Mouse (Mus musculus) ovary, adult 18-20 months (tissue): ENCODE data around the gene Arfgap3.
"Not testable (repeated sequence)": the region's sequence is repeated elsewhere in the genome, so short reads cannot be mapped to it uniquely, and the experiment has no call there.

Source experiments
- DNase-seq: peaks from one replicate; pipeline ENCODE4 v3.0.0; 2022; ENCODE audit warnings: low spot score, mixed read lengths

Arfgap3 gene

DNA sequence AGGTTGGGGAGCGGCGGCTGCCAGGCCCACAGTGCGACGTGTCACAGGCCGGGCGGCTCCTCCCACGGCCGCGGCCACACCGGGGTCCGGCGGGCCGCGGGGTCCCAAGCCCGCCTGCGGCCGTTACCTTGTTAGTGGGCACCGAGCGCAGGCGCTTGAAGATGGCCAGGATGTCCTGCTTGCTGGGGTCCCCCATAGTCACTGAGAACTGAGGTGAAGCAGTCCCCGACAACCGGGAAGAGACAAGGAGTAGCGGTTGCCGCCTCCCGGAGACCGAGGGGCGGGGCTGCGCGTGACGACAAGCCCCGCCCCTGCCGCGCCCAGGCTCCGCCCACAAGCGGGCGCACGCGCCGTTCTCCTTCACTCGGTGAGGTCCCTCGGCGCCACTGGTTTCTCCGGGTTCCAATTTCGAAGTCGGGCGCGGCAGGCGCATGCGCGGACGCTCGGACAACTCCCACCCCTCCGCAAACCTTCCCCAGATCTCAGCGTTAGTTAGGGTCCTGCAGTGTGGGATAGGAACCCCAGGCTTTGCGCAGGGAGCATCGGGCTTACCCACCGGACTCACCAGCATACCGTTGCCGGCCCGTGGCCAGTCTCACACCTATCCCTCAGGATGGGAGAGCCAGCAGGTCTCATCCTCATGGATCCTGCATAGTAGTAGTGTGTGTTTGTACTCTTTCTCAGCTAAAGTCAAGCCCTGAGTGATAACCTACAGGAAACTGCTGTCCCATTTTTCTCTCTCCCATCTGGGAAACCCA is at the start of gene Arfgap3:
Arfgap3 (minus strand) TSS at position 294 of the 758 bp plus-strand sequence.
- DNase-seq = peak; percentile 88

DNA sequence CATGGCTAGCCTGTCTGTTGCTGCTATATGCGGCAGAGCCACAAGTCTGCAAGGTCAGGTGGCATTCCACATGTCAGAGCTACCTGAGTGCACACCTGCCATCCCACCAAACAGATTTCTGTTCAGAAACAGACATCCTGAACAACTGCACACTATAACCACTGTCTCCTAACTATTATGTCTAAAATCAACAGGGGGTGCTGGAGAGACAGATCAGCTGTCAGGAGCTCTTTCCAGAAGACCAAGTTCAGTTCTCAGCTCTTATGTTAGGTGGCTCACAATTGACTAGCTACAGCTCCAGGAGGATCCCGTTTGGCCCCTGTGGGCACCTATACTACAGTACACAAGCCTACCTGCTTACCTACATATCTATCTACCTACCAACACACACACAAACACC is 42.7 kb upstream of the Arfgap3 start:
- DNase-seq = no peak

DNA sequence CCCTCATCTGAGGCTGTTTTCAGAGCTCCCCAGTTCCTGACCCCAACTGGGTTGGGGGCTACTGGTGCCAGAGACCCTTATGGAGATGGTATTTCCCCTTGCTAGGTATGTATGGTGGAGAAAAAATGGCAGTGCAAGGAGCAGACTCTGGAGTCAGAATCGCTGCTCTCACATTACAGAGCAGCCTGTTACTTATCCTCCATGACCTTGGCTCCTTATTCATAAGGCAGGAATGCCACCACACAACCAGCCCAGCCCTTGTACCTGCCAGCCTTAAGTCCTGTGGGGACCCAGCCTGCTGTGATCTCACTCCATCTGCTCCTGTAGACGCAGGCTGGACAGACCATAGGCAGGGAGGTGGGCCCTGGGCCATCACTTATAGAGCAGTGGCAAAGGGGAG is 37.9 kb upstream of the Arfgap3 start:
- DNase-seq = no peak

DNA sequence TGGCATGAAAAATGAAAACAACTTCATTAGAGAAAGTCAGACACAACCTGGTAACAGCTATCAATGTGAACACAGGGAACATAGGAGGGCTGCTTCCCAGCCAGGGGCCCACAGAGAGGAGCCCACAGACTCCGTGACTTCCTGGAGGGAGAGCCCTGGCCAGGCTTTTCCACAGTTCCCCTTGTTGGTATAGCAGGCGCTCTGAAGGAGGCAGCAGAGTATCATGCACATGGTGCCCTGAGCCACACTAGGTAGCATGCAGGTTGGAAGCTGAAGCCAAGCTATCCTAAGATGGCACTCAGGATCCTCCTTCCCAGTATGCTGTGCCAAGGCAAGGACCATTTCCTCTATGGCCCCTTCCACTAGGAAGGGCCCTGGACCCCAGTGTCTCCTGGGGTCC is 33.6 kb upstream of the Arfgap3 start:
- no peak for DNase-seq

DNA sequence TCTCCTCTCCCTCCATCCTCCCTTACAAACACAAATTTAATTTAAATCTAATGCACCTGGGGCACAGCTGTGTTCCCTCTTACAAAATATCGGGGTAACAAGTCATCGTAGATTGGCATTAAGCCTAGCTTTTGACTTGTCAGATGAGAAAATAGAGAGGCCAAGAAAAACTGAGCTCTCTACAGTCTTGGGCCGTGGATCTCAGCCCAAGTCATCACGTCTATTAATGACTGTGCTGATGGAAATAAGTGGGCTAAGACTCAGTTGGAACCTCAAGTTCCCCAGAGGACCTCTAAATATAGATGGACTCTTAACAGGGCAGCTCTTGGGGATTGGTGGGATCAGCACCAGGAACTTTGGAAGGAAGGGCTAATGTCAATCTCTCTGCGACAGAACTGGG is 33.1 kb upstream of the Arfgap3 start:
- DNase-seq = no peak

DNA sequence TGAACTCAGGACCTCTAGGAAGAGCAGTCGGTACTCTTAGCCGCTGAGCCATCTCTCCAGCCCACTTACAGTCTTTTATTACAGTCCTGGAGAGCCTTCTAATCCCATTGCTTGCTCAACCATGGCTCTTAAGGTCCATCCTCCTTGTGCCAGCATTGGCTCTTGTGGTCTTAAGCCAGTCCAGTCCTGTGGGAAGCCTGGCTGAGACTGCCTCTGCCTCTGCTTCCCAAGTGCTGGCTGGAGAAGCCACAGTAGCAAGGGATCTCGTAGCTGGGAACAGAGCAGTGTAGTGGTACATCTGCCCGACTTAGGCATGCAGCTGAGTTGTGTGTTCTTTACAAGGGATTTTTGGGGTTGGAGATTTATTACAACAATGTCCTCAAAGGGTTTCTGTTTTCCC is 32.4 kb upstream of the Arfgap3 start:
- DNase-seq = no peak

DNA sequence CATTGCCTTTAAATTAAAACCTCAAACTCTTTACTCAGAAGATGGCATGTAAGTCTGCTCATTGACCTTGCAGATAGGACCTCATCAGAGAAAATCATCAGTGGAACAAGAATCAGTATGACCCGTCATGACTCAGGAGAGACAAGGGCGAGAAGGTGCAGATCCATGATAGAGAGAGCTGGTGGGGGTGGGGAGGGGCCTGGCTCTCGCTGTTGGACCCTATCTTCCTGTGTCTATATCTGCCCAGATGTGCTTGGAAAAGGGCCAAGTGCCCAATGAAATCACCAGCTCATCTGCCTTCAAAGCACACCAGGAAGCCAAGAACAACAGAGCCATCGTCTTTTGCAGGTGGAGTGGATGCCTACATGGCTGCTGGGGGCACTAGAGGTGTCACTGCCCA is 27.1 kb upstream of the Arfgap3 start:
- no peak for DNase-seq

DNA sequence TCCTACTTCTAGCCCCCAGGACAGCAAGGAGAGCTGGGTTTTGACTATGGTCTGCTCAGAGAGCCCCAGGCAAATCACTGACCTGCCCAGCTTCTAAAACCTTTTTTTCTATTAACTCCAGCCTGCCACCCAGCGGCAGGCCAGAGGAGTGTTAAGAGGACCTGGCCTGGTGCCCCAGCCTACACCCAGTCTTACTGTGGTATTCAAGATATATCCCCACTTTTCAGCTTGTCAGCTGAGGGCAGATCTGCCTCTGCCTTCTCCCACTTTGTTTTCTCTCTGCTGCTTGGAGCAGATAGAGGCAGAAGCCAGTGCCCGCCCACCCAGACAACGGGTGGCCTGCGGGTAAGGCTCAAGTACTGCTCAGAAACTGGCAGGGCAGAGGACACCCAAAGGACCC is 25.1 kb upstream of the Arfgap3 start:
- DNase-seq = peak; percentile 47

DNA sequence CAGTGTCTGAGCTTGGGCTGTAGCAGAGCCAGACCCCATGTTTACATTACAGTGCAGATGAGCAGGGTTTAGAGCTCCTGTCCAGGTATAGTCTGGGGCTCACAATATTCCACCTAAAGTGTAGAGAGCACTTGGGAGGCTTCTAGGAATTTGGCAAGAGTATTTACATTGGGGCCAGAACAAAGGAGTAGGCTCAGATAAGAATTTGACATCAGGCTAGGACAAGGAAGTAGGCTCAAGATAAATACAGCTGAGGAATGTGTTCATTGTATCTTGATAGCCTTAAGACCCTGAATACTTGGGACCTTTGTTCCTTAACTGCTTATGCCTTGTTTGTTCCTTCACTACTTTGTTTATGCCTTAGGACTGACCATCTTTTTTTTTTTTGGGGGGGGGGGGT is 24.0 kb upstream of the Arfgap3 start:
- DNase-seq = no peak

DNA sequence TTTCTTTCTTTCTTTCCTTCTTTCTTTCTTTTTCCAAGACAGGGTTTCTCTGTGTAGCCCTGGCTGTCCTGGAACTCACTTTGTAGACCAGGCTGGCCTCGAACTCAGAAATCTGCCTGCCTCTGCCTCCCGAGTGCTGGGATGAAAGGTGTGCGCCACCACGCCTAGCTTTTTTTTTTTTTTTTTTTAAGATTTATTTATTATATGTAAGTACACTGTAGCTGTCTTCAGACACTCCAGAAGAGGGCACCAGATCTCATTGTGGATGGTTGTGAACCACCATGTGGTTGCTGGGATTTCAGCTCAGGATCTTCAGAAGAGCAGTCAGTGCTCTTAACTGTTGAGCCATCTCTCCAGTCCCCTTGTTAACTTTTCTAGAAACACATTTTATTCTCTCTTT is 18.7 kb upstream of the Arfgap3 start:
- not testable (repeated sequence) for DNase-seq

DNA sequence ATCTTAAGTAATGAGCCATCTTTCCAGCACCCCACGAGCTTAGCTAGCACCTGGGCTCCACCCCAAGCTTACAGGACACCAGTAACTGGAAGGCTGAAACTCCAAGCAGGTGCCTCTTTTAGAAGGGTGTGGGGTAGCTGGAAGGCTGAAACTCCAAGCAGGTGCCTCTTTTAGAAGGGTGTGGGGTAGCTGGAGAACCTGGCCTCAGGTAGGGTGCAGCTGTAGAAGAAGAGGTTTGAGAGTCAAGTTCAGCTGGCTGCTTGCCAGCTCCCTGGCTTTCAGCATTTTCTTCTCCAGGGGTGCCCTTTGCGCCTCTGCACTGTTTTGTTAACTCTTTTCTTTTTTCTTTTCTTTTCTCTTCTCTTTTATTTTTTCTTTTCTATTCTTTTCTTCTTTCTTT is 18.2 kb upstream of the Arfgap3 start:
- no peak for DNase-seq

DNA sequence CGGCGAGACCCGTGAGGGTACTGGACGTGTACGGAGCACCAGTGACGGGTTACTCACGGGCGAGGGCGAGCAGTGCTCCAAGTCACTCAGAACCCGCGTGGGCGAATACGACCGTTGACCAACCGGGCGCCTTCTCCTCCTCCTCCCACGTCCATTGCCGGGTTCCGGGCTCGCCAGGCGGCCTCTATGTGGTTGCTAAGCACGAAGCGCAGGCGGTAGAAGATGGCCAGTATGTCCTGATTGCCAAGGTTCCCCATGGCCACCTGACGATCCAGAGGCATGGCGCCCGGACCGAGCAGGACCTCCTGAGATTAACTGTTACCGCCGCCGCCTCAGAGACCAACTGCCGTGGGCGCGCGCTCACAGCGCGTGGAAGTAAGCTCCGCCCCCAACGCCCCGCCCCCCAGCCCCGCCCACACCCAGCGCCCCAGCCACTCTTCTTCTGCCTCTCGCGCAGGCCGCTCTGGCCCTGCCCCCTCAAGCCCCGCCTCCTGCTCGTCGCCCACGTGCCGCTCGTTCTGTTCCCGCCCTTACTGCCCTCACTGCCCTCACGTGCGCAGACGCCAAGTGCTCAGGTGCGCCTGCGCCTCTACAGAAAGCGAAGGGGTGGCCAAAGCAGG is 17.0 kb upstream of the Arfgap3 start:
- DNase-seq = peak; percentile 73

DNA sequence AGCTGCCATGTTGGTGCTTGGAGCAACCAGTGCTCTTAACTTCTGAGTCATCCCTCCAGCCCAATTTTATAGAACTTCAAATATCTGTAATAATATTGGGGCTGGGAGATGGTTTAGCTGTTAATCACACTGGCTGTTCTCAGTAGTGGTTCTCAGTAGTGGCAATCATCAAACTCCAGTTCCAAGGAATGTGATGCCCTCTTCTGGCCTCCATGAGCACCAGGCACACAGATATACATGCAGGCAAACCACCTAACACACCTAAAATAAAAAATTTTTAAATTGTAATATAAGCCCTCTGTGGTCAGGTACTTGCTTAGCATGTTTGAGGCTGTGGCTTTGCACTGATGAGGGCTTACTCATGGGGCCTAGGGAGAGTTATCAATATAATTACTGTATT is 15.7 kb upstream of the Arfgap3 start:
- no peak for DNase-seq

DNA sequence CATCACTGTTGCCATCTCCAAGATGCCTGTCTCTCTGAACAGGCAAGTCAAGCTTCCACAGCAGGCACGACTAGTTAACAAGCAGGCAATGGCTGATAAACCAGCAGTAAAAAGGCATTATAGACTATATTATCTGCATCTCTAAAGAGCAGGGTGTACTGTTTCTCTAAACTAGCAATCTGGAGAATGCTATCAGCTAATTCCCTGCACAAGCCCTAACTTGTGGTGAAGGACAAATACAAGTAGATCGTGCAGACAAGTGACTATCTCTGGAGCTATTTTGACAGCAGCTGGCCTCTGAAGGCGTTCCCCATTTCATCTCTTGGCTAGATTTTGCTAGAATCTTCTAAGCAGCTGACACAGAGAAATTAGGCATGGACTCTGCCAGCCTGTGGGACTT is 14.1 kb upstream of the Arfgap3 start:
- DNase-seq = no peak

DNA sequence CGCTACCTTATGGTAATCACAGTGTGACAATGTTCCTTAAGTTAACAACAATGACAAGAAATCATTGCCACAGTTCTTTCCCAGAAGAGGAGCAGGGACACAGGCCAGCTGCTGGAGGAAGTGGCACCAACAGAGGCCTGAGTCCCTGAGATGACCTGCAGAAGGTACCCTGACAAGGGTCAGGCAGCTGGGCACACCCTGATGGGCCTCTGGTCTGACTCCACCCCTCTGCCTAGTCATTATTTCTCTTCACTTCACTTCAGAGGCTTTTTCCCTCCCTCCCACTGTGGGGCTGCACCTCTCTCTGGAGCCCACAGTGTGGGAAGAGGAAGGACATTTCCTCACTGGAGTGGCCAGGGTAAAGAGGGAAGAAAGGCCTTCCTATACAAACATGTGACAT is 12.8 kb upstream of the Arfgap3 start:
- DNase-seq = not testable (repeated sequence)

DNA sequence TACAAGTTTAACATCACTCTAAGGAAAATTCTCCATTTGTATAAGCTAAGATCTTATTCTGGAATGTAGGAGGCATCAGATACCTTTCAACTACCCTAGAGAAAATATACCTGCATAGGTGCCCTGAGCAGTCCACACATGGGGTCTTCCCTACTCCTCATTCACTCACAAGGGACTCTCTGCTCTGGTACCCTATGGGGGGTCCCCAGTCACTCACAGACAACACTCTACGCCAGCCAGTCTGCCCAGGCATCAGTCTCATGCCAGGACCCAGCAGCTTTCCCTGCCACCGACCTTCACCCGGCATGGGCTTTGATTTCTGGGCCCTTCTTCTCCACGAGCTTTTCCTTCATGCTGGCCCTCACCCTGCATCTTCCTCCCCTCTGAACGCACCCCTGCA is 10.9 kb upstream of the Arfgap3 start:
- DNase-seq = not testable (repeated sequence)

DNA sequence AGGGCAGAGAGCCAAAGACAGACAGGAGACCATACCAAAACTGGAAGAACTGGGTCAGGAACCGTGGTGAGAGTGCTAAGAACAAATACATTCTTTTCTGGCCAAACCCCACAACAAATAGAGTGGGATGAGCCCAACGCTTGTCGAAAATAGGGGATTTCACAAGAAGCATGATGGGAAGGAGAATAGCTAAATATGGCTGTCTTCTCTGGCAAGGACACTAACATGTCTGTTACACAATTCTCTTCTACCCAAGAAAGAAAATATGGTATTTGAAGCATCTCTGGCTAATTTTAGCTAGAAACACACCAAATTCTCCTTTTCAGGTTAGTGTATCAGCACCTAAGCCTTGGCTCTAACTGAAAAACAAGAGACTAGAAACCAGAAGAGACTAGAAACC is 10.1 kb upstream of the Arfgap3 start:
- no peak for DNase-seq

DNA sequence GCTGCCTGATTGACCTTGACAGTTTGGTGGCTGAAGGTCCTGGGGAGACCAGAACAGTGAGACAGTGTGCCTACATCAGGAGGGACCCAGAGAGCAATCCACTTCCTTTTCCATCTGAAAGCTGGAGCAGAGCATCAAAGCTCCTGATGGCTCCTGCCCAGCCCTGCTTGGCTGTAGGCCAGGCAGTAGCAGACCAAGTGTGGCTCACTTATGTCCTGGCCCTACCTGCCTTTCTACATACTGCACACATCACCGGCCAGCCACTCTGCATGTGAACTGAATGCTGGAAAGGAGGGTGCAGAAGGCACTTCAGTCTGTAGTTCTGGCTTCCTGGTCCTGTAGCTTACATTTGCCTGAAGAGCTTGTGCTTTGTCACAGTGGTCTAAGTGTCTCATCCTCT is 8.4 kb upstream of the Arfgap3 start:
- DNase-seq = no peak

DNA sequence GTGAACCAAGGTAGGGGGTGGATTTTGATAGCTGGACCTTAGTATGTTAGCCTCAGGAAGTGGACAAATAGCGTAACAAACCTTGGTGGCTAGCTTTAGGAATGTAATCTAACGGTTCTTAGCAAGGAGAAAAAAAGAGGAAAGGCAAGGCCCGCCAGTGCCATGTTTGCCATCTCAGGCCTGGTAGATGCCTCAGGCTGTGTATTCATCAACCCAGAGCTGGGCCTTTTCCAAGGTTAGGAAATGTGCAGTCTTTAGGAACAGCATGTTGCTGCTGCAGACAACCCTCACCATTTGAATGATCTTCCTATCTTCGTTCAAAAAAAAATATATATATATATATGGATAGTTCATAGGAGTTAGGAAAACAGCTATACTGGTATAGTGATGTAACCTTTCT is 1.5 kb upstream of the Arfgap3 start:
- DNase-seq = no peak

DNA sequence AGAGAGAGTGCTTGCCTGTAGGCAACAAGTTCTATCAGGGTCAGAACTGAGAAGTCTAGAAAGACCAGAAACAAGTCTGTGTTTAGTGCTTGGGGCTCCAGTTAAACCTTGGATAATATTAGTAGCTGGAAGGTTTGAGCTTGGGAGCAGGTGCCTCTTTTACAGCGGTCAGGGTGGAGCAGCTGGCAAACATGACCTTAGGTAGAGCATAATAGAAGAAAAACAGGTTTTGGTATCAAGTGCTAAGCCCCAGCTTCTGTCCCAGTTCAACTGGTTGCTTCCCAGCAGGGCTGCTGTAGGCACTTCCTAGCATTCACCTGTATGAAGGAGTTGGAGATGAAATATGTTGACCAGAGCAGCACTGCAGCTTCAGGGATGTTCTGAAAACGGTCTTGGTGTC is 812 bp upstream of the Arfgap3 start:
- no peak for DNase-seq

DNA sequence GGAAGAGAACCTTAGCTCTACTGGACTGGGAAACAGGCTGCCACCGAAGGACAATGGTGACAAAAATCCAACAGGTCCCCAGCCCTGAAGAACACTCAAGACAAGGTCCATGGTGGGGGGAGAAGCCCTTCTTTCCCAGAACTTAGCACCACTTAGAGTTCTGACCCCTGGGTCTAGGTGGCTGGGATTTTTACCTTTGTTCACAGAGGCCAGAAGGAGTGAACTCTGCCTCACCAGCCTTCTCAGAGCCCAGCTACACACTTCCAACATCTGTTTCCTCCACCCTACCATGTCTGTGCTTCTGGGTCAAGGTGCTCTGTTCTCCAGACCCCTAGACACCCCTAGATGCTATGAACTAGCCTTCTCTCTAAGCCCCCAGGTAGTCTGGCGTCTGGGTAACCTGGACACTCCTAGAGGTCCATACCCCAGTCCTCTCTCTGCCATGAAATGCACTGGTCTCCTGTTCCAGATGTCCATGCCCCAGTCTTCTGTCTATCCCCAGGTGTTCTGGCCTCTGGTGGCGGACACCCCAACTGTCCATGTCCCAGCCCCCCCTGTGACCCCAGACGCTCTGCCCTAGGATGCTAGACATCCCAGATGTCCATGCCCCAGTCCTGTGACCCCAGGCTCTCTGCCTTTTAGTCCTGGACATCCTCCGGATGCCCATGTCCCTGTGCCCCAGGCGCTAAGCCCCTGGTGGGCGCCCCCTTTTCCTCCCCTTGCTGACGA is 658 bp downstream of the Arfgap3 start:
- no peak for DNase-seq

DNA sequence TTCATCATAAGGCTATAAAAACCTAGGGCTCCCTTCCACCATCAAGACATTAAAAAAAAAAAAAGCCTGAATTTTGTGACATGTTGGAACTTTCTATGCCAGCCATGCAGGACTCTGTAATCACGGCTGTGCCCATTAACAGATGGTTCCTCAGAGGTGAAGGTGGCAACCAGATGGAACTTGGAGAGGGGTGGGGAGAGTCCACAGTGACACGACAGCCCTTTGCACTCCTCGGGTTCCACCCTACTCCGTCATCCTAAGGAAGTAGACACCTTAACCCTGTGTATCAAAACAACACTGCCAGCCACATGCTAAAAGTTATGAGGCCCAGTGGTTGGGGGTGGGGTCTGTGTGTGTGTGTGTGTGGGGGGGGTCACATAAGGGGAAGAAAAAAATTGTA is 1.3 kb downstream of the Arfgap3 start:
- DNase-seq = no peak

DNA sequence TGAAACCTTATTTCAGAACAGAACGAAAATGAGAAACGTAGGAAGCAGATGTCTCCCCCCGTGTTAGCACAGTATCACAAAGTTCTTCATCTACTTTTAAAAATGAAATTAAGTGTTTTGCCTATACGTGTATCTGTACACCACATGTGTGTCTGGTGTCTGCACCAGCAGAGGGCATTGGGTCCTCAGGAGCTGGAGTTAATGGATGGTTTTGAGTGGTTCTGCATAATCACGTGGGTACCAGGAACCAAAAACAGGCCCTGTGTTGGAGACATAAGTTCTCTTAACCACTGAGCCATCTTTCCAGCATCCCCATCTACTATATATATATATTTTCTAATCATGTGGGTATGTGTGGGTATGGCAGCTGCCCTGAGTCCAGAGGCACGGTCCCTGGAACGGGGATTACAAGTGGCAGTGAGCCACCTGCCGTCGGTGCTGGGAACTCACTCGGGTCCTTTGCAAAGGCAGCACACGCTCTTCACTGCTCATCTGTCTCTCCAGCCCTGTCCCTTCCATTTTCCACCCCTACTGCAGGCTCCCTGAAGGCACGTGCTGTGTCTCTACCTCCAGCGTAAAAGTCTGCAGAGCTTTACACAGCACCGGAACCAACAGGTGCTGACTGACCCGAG is 4.0 kb downstream of the Arfgap3 start:
- DNase-seq = no peak
